Mouse (Mus musculus) forebrain, embryonic 15.5 days (tissue): ENCODE data around the gene Scrn2. TPM values are rescaled to one million over a fixed set of nuclear protein-coding genes. Genes with fewer than 3 reads are reported as not detected.

Experiments
- microRNA-seq: library from miRNA; unstranded; fragments of <30 nt; microRNA quantifications from one replicate; pipeline ENCODE4, GENCODE M21; 2016
- polyA plus RNA-seq: library from polyadenylated mRNA; unstranded; fragments of >200 nt; fragmentation: Nextera tagmentation; extraction: Ambion mirVana; gene quantifications from 2 replicates; pipeline ENCODE4 v1.2.1, GENCODE M21; 2015

Scrn2 gene
- polyA plus RNA-seq, 1 experiment from 2014 or later = 17.2 TPM

Small RNAs within 50 kb of the gene (microRNA-seq; reads per million reads assigned to microRNA genes)
- gene Mir8103 = 1.1 reads per million

Other genes starting within 250 kb of the Scrn2 start
- gene Cbx1, start 240.8 kb upstream of the Scrn2 start, polyA plus RNA-seq = 102 and 108 TPM in 2 replicates
- 55.7 and 59.6 TPM in 2 replicates for gene Nfe2l1, start 200.0 kb upstream of the Scrn2 start, polyA plus RNA-seq
- gene Copz2, start 180.1 kb upstream of the Scrn2 start, polyA plus RNA-seq = 12.2 and 13.5 TPM in 2 replicates
- 106 and 109 TPM in 2 replicates for gene Cdk5rap3, start 113.4 kb upstream of the Scrn2 start, polyA plus RNA-seq
- 0.17 TPM in 1 of 2 replicates, not detected in the other for gene Prr15l, start 101.8 kb upstream of the Scrn2 start, polyA plus RNA-seq
- gene Pnpo, start 86.0 kb upstream of the Scrn2 start, polyA plus RNA-seq = 20.7 and 21.5 TPM in 2 replicates
- gene Sp2, start 47.0 kb upstream of the Scrn2 start, polyA plus RNA-seq = 14.9 and 16.1 TPM in 2 replicates
- 0.10 and 0.43 TPM in 2 replicates for gene Sp6, start 16.5 kb upstream of the Scrn2 start, polyA plus RNA-seq
- 2.9 and 4.6 TPM in 2 replicates for gene Lrrc46, start 11.5 kb downstream of the Scrn2 start, polyA plus RNA-seq
- 57.0 and 58.4 TPM in 2 replicates for gene Mrpl10, start 11.6 kb downstream of the Scrn2 start, polyA plus RNA-seq
- gene Osbpl7, start 20.7 kb downstream of the Scrn2 start, polyA plus RNA-seq = 10.2 and 10.5 TPM in 2 replicates
- gene Tbx21, start 85.4 kb downstream of the Scrn2 start, polyA plus RNA-seq = 0.22 and 0.42 TPM in 2 replicates
- 6.2 and 7.6 TPM in 2 replicates for gene Tbkbp1, start 121.6 kb downstream of the Scrn2 start, polyA plus RNA-seq
- gene Kpnb1, start 157.9 kb downstream of the Scrn2 start, polyA plus RNA-seq = 40.6 and 41.8 TPM in 2 replicates